Mouse (Mus musculus) liver, embryonic 13.5 days (tissue): ENCODE results near the gene Cirbp. TPM values are rescaled to one million over a fixed set of nuclear protein-coding genes. Genes with fewer than 3 reads are reported as not detected.

ENCODE experiments used
- ATAC-seq: fragments of 200-750 bp; cut with Nextera tagmentation; 2 replicates; pipeline ENCODE4 v1.8.0; 2017; ENCODE audit warnings: low read depth, mild to moderate bottlenecking, moderate number of reproducible peaks, moderate library complexity
- DNase-seq: peaks from one replicate; pipeline ENCODE4 v3.0.0; 2022
- H3K27ac ChIP-seq: fragments of 300-500 bp; sonication (generic); 2 replicates; pipeline ENCODE4 v1.5.1; 2015; ENCODE audit warnings: moderate library complexity, mild to moderate bottlenecking, inconsistent platforms
- H3K27me3 ChIP-seq: fragments of 300-500 bp; sonication (generic); 2 replicates; pipeline ENCODE4 v1.6.1; 2015; ENCODE audit warnings: mild to moderate bottlenecking, inconsistent platforms
- H3K36me3 ChIP-seq: fragments of 300-500 bp; sonication (generic); 2 replicates; pipeline ENCODE4 v1.6.1; 2015; ENCODE audit warnings: mild to moderate bottlenecking, inconsistent platforms
- H3K4me1 ChIP-seq: fragments of 300-500 bp; sonication (generic); replicated peaks from 2 replicates; pipeline ENCODE4 v1.6.1; 2015; ENCODE audit warnings: inconsistent platforms
- H3K4me2 ChIP-seq: fragments of 300-500 bp; sonication (generic); 2 replicates; pipeline ENCODE4 v1.6.1; 2015; ENCODE audit warnings: inconsistent platforms, mild to moderate bottlenecking, moderate library complexity
- H3K4me3 ChIP-seq: fragments of 300-500 bp; sonication (generic); replicated peaks from 2 replicates; pipeline ENCODE4 v1.5.1; 2015; ENCODE audit warnings: mild to moderate bottlenecking, inconsistent platforms
- H3K9ac ChIP-seq: fragments of 300-500 bp; sonication (generic); 2 replicates; pipeline ENCODE4 v1.6.1; 2015; ENCODE audit warnings: mild to moderate bottlenecking, inconsistent platforms
- H3K9me3 ChIP-seq: fragments of 300-500 bp; sonication (generic); replicated peaks from 2 replicates; pipeline ENCODE4 v1.6.1; 2016; ENCODE audit warnings: inconsistent platforms
- WGBS: fragments of 180-500 bp; shearing (Covaris S2); methylation state at CpG from one replicate; pipeline ENCODE4 v1.1.7; 2015; ENCODE audit not compliant: insufficient replicate concordance; 5-methylcytosine and 5-hydroxymethylcytosine counted together
- polyA plus RNA-seq: library from polyadenylated mRNA; unstranded; fragments of >200 nt; fragmentation: Nextera tagmentation; extraction: Ambion mirVana; gene quantifications from 2 replicates; pipeline ENCODE4 v1.2.1, GENCODE M21; 2015

The Cirbp gene
- polyA plus RNA-seq, 1 experiment from 2014 or later = 21.9 TPM

GRCm38 (mm10) chr10:80187739-80188138 is 22.0 kb downstream of the Cirbp start:
- DNase-seq = no peak
- no peak overlapping the region for H3K4me3 ChIP-seq
- ATAC-seq = no peak
- no peaks in the 10 kb centered on the region for H3K36me3 ChIP-seq
- no peak overlapping the region for H3K9ac ChIP-seq
- H3K4me2 ChIP-seq = no peak overlapping the region
- H3K27me3 ChIP-seq = peaks cover 98% of the 10 kb centered on the region
- H3K4me1 ChIP-seq = peaks cover 15% of the 10 kb centered on the region
- no peak overlapping the region for H3K27ac ChIP-seq
- 79% methylated on average over 10 of the region's 10 CpGs for WGBS
- H3K9me3 ChIP-seq = no peaks in the 10 kb centered on the region

GRCm38 (mm10) chr10:80188453-80189024 is 22.8 kb downstream of the Cirbp start:
- DNase-seq (no peak), ATAC-seq (no peak)
- Histone ChIP-seq H3K27me3 (peaks cover 98% of the 10 kb centered on the region), H3K4me2 (no peak overlapping the region), H3K9me3 (no peaks in the 10 kb centered on the region), H3K27ac (no peak overlapping the region), H3K4me1 (peaks cover 19% of the 10 kb centered on the region), H3K4me3 (no peak overlapping the region), H3K36me3 (no peaks in the 10 kb centered on the region), H3K9ac (no peak overlapping the region)
- WGBS = 74% methylated on average over 15 of the region's 15 CpGs

DNA sequence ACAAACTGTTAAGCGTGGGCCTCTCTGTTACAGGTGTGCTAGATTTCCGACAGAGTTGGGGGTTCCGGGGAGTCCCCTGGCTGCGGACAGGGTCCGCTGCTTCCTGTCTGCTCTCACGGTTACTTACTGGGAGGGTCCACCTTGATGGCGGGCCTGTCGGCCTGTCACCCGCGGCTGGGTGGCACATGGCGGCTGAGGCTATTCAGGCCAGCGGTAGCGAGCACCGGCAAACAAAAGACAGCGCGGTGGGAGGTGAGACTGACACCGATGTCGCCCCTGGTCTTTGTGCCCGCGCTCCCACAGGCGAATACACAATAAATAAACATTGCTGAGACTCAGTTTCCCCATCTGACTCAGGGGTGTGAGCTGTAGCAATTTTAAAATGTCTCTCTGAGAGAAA is 24.2 kb downstream of the Cirbp start:
- peak overlapping the region; percentile 42 for H3K4me3 ChIP-seq
- no peaks in the 10 kb centered on the region for H3K36me3 ChIP-seq
- no peaks in the 10 kb centered on the region for H3K9me3 ChIP-seq
- 5% methylated on average over 21 of the region's 21 CpGs for WGBS
- peaks cover 29% of the 10 kb centered on the region for H3K4me1 ChIP-seq
- H3K27ac ChIP-seq = no peak overlapping the region
- peak overlapping the region; percentile 60 for H3K4me2 ChIP-seq
- H3K27me3 ChIP-seq = peaks cover 96% of the 10 kb centered on the region
- DNase-seq (no peak), ATAC-seq (no peak)
- no peak overlapping the region; the same call in 1 of the 2 replicates for H3K9ac ChIP-seq

DNA sequence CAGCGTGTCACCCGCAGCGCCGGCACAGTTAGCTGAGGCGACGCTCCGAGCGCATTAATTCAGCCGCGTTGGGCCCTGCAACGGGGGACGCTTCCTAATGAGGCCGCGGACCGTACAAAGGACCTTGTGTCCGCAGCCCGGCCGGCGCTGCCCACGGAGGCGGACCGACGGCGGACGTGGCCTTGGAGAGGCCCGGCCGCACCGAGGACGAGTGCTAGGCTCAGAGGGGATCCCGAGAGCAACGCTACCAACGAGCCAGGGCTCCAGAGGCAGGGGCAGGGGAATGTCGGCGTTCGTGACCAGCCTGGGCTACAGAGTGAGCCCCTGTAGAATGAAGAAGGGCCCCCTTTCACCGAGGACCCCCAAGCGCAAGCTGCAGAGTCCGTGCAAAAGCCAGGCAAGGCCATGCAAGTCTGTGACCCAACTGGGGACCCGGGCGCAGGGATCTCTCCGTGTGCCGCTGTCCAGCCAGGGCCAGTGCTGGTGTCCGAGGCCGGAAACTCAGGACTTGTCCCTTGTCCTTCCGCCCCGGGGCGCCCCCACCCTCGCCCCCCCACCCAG is 24.8 kb downstream of the Cirbp start:
- no peak for ATAC-seq
- Histone ChIP-seq H3K4me3 (peak overlapping the region; percentile 42), H3K36me3 (no peaks in the 10 kb centered on the region), H3K27ac (no peak overlapping the region), H3K27me3 (peaks cover 90% of the 10 kb centered on the region), H3K4me1 (peaks cover 29% of the 10 kb centered on the region), H3K9me3 (no peaks in the 10 kb centered on the region), H3K4me2 (peak overlapping the region; percentile 60), H3K9ac (peak overlapping the region; percentile 41; the same call in 1 of the 2 replicates)
- 1% methylated on average over 46 of the region's 48 CpGs for WGBS
- no peak for DNase-seq

DNA sequence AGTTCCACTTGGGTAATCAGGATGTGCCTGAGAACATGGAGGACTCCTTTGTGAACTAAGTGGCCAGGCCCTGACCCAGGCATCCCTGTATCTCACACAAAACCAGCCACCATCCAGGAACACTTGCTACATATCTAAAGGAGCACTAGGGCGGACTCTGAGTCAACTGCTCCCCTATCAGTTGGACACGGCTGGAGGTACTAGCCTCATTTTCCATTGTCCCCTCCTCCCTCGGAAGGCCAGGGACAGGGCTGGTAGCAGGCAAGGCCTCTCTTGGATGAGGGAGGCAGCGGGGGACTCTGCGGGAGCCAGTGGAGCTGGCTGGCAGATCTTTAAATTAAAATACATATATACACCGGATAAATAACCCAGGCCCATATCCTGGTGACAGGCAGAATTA is 28.2 kb downstream of the Cirbp start:
- H3K4me1 ChIP-seq = peaks cover 29% of the 10 kb centered on the region
- no peaks in the 10 kb centered on the region for H3K9me3 ChIP-seq
- H3K4me2 ChIP-seq = no peak overlapping the region
- ATAC-seq (peak; percentile 68), DNase-seq (no peak)
- H3K4me3 ChIP-seq = no peak overlapping the region
- no peak overlapping the region for H3K27ac ChIP-seq
- 65% methylated on average over 6 of the region's 6 CpGs for WGBS
- peaks cover 56% of the 10 kb centered on the region for H3K27me3 ChIP-seq
- H3K36me3 ChIP-seq = no peaks in the 10 kb centered on the region
- H3K9ac ChIP-seq = no peak overlapping the region; the same call in 1 of the 2 replicates

DNA sequence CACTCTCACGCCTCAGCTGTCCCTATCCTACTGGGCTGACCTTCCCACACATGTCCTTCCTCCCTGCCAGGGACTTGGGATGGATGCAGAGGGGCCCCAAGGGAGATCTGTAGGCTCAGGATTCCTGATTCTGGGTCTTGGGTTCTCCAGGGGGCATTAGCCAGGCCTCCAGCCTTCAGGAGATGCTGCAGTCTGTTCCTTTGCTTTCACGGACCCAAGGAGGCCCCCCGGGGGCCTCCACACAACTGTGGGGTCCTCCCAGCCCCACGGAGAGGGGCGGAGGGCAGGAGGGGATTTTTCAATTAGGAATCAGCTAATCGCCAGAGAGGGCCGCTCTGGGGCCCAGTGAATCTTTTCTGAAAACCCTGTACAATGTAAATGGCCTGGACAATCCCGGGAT is 28.7 kb downstream of the Cirbp start:
- DNase-seq = no peak
- Histone ChIP-seq H3K9ac (no peak overlapping the region), H3K4me1 (peaks cover 29% of the 10 kb centered on the region), H3K9me3 (no peaks in the 10 kb centered on the region), H3K4me3 (no peak overlapping the region), H3K4me2 (no peak overlapping the region), H3K27ac (no peak overlapping the region), H3K27me3 (peaks cover 51% of the 10 kb centered on the region), H3K36me3 (no peaks in the 10 kb centered on the region)
- ATAC-seq = no peak
- 62% methylated on average over 8 of the region's 8 CpGs for WGBS

DNA sequence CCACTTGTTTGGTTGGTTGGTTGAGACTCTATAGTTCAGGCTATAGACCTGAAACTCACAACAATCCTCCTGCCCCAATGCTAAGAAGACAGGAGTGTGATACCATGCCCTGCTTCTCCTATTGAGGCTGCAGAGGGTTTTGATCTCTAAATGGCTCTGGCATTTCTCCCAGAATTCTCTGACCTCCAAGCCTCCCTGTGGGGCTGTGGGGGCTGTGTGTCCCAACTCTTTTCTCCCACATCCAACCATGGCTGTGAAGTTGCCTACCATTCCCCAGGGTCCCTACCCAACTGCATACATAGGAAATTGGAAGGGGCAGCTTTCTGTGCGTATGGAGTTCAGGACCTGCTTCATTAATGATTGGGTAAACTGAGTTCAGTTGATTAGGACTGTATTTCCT is 30.4 kb downstream of the Cirbp start:
- WGBS = 77% methylated on average over 1 of the region's 1 CpGs
- no peaks in the 10 kb centered on the region for H3K36me3 ChIP-seq

DNA sequence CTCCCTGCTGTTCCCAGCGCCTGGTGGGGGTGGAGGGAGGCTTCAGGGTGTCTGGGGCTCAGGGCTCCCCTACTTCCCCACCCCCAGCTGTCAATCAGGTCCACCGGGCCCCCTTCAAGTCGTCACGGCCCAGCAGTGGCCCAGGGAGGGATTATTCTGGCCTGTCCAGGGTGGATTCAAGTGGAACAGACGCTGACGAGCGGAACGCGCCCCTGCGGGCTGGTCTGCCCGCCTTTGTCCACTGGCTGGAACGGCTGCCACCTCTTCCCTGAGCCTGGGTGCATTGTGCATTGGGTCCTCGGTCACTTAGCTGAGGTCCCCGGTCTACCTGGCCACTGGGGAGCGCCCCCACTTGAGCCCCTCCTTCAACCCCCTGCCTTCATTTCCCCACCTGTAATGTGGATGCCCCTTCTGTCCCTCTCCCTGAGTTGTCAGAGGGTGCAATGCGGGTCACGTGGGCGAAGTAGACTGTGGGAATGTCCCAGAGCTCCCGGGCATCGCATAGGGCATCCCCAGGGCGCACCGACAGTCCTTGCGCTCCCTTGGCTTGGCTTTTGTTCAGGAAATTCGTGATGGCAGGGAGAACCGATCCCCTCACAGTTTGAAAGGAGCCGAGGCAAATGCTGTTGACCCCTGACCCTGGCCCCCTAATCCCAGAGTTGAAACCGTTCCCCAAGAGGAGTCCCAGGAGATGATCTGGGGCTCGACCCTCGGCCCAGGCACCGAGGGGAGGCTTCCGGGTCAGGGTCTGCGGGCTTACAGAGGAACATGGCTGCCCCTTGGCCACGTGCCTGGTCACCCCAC is 31.2 kb downstream of the Cirbp start:
- H3K9ac ChIP-seq = no peak overlapping the region
- no peaks in the 10 kb centered on the region for H3K36me3 ChIP-seq
- ATAC-seq = no peak
- H3K27ac ChIP-seq = no peak overlapping the region
- WGBS = 71% methylated on average over 33 of the region's 33 CpGs
- H3K4me2 ChIP-seq = no peak overlapping the region
- peaks cover 35% of the 10 kb centered on the region for H3K27me3 ChIP-seq
- no peak overlapping the region for H3K4me3 ChIP-seq
- no peak for DNase-seq
- no peaks in the 10 kb centered on the region for H3K9me3 ChIP-seq
- peaks cover 14% of the 10 kb centered on the region; the same call in 1 of the 2 replicates for H3K4me1 ChIP-seq

More for the DNA sequence above, 30.4 kb downstream of the Cirbp start:
- Histone ChIP-seq H3K27me3 (peaks cover 43% of the 10 kb centered on the region), H3K9me3 (no peaks in the 10 kb centered on the region), H3K4me3 (no peak overlapping the region), H3K27ac (no peak overlapping the region), H3K9ac (no peak overlapping the region), H3K4me1 (peaks cover 14% of the 10 kb centered on the region; the same call in 1 of the 2 replicates), H3K4me2 (no peak overlapping the region)
- ATAC-seq (no peak), DNase-seq (no peak)

DNA sequence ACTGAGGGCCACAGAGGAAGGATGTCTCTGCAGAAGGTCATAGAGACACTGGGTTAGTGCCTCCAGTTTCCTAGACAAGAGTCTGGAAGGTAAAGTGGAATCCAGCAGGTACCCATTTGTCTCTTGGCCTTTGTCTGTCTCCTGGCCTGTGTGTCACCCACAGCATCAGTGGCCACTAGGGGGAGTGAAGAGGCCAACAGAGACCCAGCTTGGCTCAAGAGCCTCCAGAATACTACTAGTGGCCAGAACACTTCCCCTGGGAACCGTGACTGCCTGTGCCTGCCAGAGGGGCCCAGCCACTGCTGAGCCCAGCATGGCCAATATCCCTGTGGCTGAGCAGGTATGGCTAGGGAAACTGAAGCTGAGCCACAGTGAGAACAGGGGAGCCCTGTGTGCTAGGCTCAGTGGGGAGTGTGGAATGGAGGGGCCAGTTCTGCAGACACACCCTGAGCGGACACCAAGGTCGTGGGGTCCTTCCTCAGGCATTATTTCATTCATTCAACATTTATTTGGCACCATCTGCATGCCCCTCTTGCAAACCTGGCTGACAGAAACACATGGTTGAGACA is 33.7 kb downstream of the Cirbp start:
- 47% methylated on average over 3 of the region's 3 CpGs for WGBS
- Histone ChIP-seq H3K36me3 (no peaks in the 10 kb centered on the region), H3K9me3 (no peaks in the 10 kb centered on the region), H3K4me2 (no peak overlapping the region), H3K4me3 (no peak overlapping the region), H3K27me3 (peaks cover 19% of the 10 kb centered on the region), H3K9ac (no peak overlapping the region), H3K4me1 (peaks cover under 1% of the 10 kb centered on the region; the same call in 1 of the 2 replicates), H3K27ac (no peak overlapping the region)
- peak; percentile 68 for DNase-seq
- ATAC-seq = peak; percentile 71; the same call in 1 of the 2 replicates

GRCm38 (mm10) chr10:80200485-80200884 is 34.7 kb downstream of the Cirbp start:
- Histone ChIP-seq H3K36me3 (no peaks in the 10 kb centered on the region), H3K4me2 (no peak overlapping the region), H3K4me1 (no peaks in the 10 kb centered on the region), H3K9me3 (no peaks in the 10 kb centered on the region), H3K9ac (no peak overlapping the region), H3K4me3 (no peak overlapping the region), H3K27me3 (peaks cover 24% of the 10 kb centered on the region), H3K27ac (no peak overlapping the region)
- WGBS = 64% methylated on average over 6 of the region's 6 CpGs
- ATAC-seq = no peak
- no peak for DNase-seq

GRCm38 (mm10) chr10:80204055-80204454 is 38.3 kb downstream of the Cirbp start:
- no peaks in the 10 kb centered on the region for H3K4me1 ChIP-seq
- H3K4me2 ChIP-seq = no peak overlapping the region
- WGBS = 47% methylated on average over 7 of the region's 7 CpGs
- H3K9ac ChIP-seq = no peak overlapping the region
- H3K4me3 ChIP-seq = no peak overlapping the region
- H3K27me3 ChIP-seq = peaks cover 39% of the 10 kb centered on the region
- ATAC-seq = no peak
- no peaks in the 10 kb centered on the region for H3K9me3 ChIP-seq
- no peak for DNase-seq
- H3K27ac ChIP-seq = no peak overlapping the region
- no peaks in the 10 kb centered on the region for H3K36me3 ChIP-seq
